Mouse (Mus musculus) hindbrain, embryonic 14.5 days (tissue): ENCODE measurements around the gene St8sia1. TPM values are rescaled to one million over a fixed set of nuclear protein-coding genes. Genes with fewer than 3 reads are reported as not detected.
A peak's percentile ranks its signal among the peaks of the same experiment; 100 is the strongest.

ENCODE experiments used
- ATAC-seq: fragments of 200-750 bp; cut with Nextera tagmentation; 2 replicates; pipeline ENCODE4 v1.8.0; 2017; ENCODE audit warnings: moderate number of reproducible peaks, mild to moderate bottlenecking, moderate TSS enrichment, moderate library complexity; ENCODE audit not compliant: low FRiP score
- DNase-seq: peaks from one replicate; pipeline ENCODE4 v3.0.0-alpha.2; 2015; ENCODE audit warnings: low spot score
- H3K27ac ChIP-seq: fragments of 300-500 bp; sonication (generic); 2 replicates; pipeline ENCODE4 v1.5.1; 2014; ENCODE audit warnings: mild to moderate bottlenecking, moderate library complexity
- H3K27me3 ChIP-seq: fragments of 300-500 bp; sonication (generic); 2 replicates; pipeline ENCODE4 v1.6.1; 2014; ENCODE audit warnings: mild to moderate bottlenecking, low read length, mixed read lengths; ENCODE audit not compliant: control insufficient read depth, insufficient read depth
- H3K36me3 ChIP-seq: fragments of 300-500 bp; sonication (generic); replicated peaks from 2 replicates; pipeline ENCODE4 v1.6.1; 2014; ENCODE audit not compliant: control insufficient read depth, insufficient read depth
- H3K4me1 ChIP-seq: fragments of 300-500 bp; sonication (generic); replicated peaks from 2 replicates; pipeline ENCODE4 v1.6.1; 2014; ENCODE audit warnings: antibody characterized with exemption, low read length, mixed read lengths; ENCODE audit not compliant: control insufficient read depth, insufficient read depth
- H3K4me2 ChIP-seq: fragments of 300-500 bp; sonication (generic); replicated peaks from 2 replicates; pipeline ENCODE4 v1.6.1; 2014; ENCODE audit warnings: mild to moderate bottlenecking, moderate library complexity
- H3K4me3 ChIP-seq: fragments of 300-500 bp; sonication (generic); replicated peaks from 2 replicates; pipeline ENCODE4 v1.5.1; 2014; ENCODE audit warnings: mild to moderate bottlenecking, low read length
- H3K9ac ChIP-seq: fragments of 300-500 bp; sonication (generic); 2 replicates; pipeline ENCODE4 v1.6.1; 2014
- H3K9me3 ChIP-seq: fragments of 300-500 bp; sonication (generic); 2 replicates; pipeline ENCODE4 v1.6.1; 2016; ENCODE audit warnings: low read length; ENCODE audit not compliant: control insufficient read depth
- WGBS: fragments of 180-500 bp; shearing (Covaris S2); extraction: QIAGEN DNeasy Blood & Tissue Kit; methylation state at CpG from one replicate; pipeline ENCODE4 v1.1.7; 2014; 5-methylcytosine and 5-hydroxymethylcytosine counted together
- polyA plus RNA-seq: library from polyadenylated mRNA; unstranded; fragments of >200 nt; fragmentation: Nextera tagmentation; extraction: Ambion mirVana; gene quantifications from 2 replicates; pipeline ENCODE4 v1.2.1, GENCODE M21; 2014

Gene St8sia1
- polyA plus RNA-seq, 1 experiment from 2014 or later, result 6.1 TPM

- no peak overlapping the region for H3K27ac ChIP-seq
- H3K9ac ChIP-seq, result no peak overlapping the region
- H3K4me2 ChIP-seq, result no peak overlapping the region
- 77% methylated on average over 8 of the region's 8 CpGs for WGBS
- no peaks in the 10 kb centered on the region for H3K36me3 ChIP-seq
- ATAC-seq (no peak), DNase-seq (no peak)
- no peaks in the 10 kb centered on the region; the same call in 1 of the 2 replicates for H3K4me1 ChIP-seq
- no peaks in the 10 kb centered on the region for H3K27me3 ChIP-seq
- H3K9me3 ChIP-seq, result no peaks in the 10 kb centered on the region
- no peak overlapping the region for H3K4me3 ChIP-seq
Observed at GRCm38 (mm10) chr6:142850436-142850835, 113.8 kb downstream of the St8sia1 start.

- ATAC-seq (no peak), DNase-seq (no peak)
- WGBS, result 62% methylated on average over 5 of the region's 5 CpGs
- H3K36me3 ChIP-seq, result no peaks in the 10 kb centered on the region
- no peaks in the 10 kb centered on the region for H3K4me1 ChIP-seq
- H3K9me3 ChIP-seq, result no peaks in the 10 kb centered on the region
- no peak overlapping the region for H3K27ac ChIP-seq
- no peak overlapping the region for H3K4me2 ChIP-seq
- no peaks in the 10 kb centered on the region for H3K27me3 ChIP-seq
- H3K9ac ChIP-seq, result no peak overlapping the region
- no peak overlapping the region for H3K4me3 ChIP-seq
Observed at GRCm38 (mm10) chr6:142849326-142849725, 114.9 kb downstream of the St8sia1 start.

DNA sequence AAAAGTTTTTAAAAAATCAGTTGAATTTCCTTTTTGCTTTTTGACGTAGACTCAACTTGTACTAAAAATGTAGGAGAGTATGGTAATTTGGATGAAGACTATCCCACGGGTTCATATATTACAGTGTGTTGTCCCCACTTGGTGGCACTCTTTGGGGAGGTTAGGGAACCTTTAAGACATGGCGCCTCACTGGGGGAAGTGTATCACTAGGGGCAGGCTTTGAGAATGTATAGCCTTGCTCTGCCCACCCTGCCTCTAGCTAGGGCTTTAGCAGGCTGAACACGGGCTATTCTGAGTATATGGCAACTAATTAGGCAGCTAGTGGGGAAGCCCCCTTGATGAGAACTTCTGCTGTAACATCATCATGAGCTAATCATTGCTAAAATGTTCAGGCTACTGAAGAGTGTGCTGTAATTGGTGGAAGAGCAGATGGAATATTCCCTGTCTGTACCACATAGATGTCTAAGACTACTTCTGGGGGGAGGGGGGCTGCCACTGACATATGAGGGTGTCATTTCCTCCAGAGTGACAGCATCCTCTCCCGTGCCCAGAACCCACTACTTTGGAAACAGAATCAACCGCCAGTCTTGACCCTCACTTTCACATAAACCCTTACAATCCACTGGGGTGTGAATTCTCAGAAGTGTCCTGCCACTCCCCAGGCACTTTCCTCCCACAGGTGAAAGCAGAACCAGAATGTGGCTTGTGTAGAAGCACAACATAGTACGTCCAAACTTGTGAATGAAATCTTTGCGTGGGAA is 116.2 kb downstream of the St8sia1 start:
- no peak overlapping the region for H3K4me2 ChIP-seq
- no peak overlapping the region for H3K4me3 ChIP-seq
- no peaks in the 10 kb centered on the region for H3K27me3 ChIP-seq
- H3K36me3 ChIP-seq, result no peaks in the 10 kb centered on the region
- H3K27ac ChIP-seq, result no peak overlapping the region
- no peak for ATAC-seq
- 83% methylated on average over 8 of the region's 8 CpGs for WGBS
- H3K4me1 ChIP-seq, result no peaks in the 10 kb centered on the region
- DNase-seq, result no peak
- no peak overlapping the region for H3K9ac ChIP-seq
- H3K9me3 ChIP-seq, result no peaks in the 10 kb centered on the region

- Histone ChIP-seq H3K27me3 (no peaks in the 10 kb centered on the region), H3K27ac (no peak overlapping the region), H3K4me3 (no peak overlapping the region), H3K36me3 (no peaks in the 10 kb centered on the region), H3K9ac (no peak overlapping the region), H3K4me1 (no peaks in the 10 kb centered on the region), H3K9me3 (no peaks in the 10 kb centered on the region), H3K4me2 (no peak overlapping the region)
- WGBS, result 75% methylated on average over 4 of the region's 4 CpGs
- ATAC-seq (no peak), DNase-seq (no peak)
Observed at GRCm38 (mm10) chr6:142846855-142847254, 117.4 kb downstream of the St8sia1 start.

DNA sequence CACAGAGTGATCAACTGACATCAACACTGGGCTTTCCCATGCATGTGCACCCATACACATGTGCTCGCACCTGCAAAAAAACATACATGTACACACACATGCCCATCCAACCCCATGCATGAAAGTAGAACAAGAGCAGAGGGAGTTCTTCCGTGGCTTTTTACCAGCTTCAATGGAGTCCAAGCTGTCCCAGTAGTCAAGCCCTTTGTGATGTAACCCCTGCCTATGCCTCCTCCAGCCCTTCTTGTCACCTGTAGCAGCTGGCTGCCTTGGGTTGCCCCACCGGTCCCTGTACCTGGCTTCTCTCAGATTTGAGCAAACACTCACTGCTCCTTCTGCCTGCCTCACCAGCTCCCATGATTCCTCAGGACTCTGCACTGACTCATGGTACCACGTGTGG is 119.2 kb downstream of the St8sia1 start:
- Histone ChIP-seq H3K4me3 (no peak overlapping the region), H3K36me3 (no peaks in the 10 kb centered on the region), H3K4me1 (no peaks in the 10 kb centered on the region), H3K4me2 (no peak overlapping the region), H3K27ac (no peak overlapping the region), H3K9me3 (no peaks in the 10 kb centered on the region), H3K27me3 (no peaks in the 10 kb centered on the region), H3K9ac (no peak overlapping the region)
- ATAC-seq (no peak), DNase-seq (no peak)
- whole genome bisulfite sequencing, result 89% methylated on average over 4 of the region's 4 CpGs

- H3K36me3 ChIP-seq, result no peaks in the 10 kb centered on the region
- H3K4me2 ChIP-seq, result no peak overlapping the region
- H3K9ac ChIP-seq, result no peak overlapping the region
- H3K4me1 ChIP-seq, result no peaks in the 10 kb centered on the region
- WGBS, result 95% methylated on average over 4 of the region's 4 CpGs
- H3K4me3 ChIP-seq, result no peak overlapping the region
- H3K9me3 ChIP-seq, result no peaks in the 10 kb centered on the region
- H3K27me3 ChIP-seq, result no peaks in the 10 kb centered on the region
- ATAC-seq (no peak), DNase-seq (no peak)
- no peak overlapping the region for H3K27ac ChIP-seq
Observed at GRCm38 (mm10) chr6:142844061-142844460, 120.2 kb downstream of the St8sia1 start.

- WGBS, result 96% methylated on average over 1 of the region's 1 CpGs
- Histone ChIP-seq H3K36me3 (no peaks in the 10 kb centered on the region), H3K4me2 (no peak overlapping the region), H3K4me1 (peaks cover 6% of the 10 kb centered on the region; the same call in 1 of the 2 replicates), H3K9me3 (no peaks in the 10 kb centered on the region), H3K27me3 (no peaks in the 10 kb centered on the region), H3K4me3 (no peak overlapping the region), H3K27ac (no peak overlapping the region), H3K9ac (no peak overlapping the region)
- no peak for ATAC-seq
- no peak for DNase-seq
Observed at GRCm38 (mm10) chr6:142838501-142838900, 125.8 kb downstream of the St8sia1 start.

- no peak for ATAC-seq
- Histone ChIP-seq H3K27ac (no peak overlapping the region), H3K4me3 (no peak overlapping the region), H3K4me2 (no peak overlapping the region), H3K27me3 (no peaks in the 10 kb centered on the region), H3K36me3 (no peaks in the 10 kb centered on the region), H3K4me1 (peaks cover 6% of the 10 kb centered on the region; the same call in 1 of the 2 replicates), H3K9me3 (no peaks in the 10 kb centered on the region), H3K9ac (no peak overlapping the region)
- no peak for DNase-seq
- 73% methylated on average over 9 of the region's 9 CpGs for WGBS
Observed at GRCm38 (mm10) chr6:142837326-142837725, 126.9 kb downstream of the St8sia1 start.

- ATAC-seq, result peak; percentile 88
- 16% methylated on average over 18 of the region's 18 CpGs for WGBS
- Histone ChIP-seq H3K27me3 (no peaks in the 10 kb centered on the region), H3K4me1 (peaks cover 6% of the 10 kb centered on the region; the same call in 1 of the 2 replicates), H3K36me3 (no peaks in the 10 kb centered on the region), H3K4me2 (peak overlapping the region; percentile 21), H3K27ac (peak overlapping the region; percentile 62; the same call in 1 of the 2 replicates), H3K9ac (no peak overlapping the region), H3K4me3 (no peak overlapping the region), H3K9me3 (no peaks in the 10 kb centered on the region)
- peak; percentile 55 for DNase-seq
Observed at GRCm38 (mm10) chr6:142835726-142836125, 128.5 kb downstream of the St8sia1 start.
